Mouse (Mus musculus): Measurements from ENCODE around the gene Gm20924.
"Not testable (repeated sequence)": the region's sequence is repeated elsewhere in the genome, so short reads cannot be mapped to it uniquely, and the experiment has no call there.

Gene Gm20924

DNA sequence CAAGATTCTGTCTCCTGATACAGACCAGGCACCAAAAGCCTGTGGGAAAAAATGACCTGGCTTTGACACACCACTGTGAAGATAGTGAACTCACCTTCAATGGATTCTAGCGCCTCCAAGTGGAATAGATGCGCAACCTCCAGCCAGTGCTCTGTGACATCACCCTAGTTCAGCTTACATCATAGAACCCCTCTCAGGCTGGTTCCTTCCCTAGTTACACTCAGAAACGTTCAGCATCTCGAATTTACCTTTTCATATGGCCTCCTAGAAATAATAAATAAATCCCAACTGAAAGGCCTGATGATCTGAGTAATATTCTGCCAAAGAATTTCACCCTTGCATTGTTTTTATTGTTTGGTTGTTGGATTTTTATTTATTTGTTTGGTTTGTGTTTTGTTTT, at the start of gene Gm20924:
Gm20924 (minus strand) TSS at position 101 of the 400 bp plus-strand sequence.
- DNase-seq (ENCODE audit: inconsistent age in 2 of 2, low spot score in 1 of 2) = not testable (repeated sequence)
